Mouse (Mus musculus) kidney, adult 2 months (tissue): Measurements from ENCODE around the gene Atxn1. TPM values are rescaled to one million over a fixed set of nuclear protein-coding genes. Genes with fewer than 3 reads are reported as not detected.
A peak's percentile ranks its signal among the peaks of the same experiment; 100 is the strongest.

Experiments used
- DNase-seq: peaks from one replicate; pipeline ENCODE4 v3.0.0; 2021
- H3K27ac ChIP-seq: fragments of 200-500 bp; 2 replicates; pipeline ENCODE4 v1.5.1; 2012; ENCODE audit warnings: low read depth, low read length, control low read depth, inconsistent platforms; ENCODE audit not compliant: insufficient read depth
- H3K27me3 ChIP-seq: fragments of 200-500 bp; replicated peaks from 2 replicates; pipeline ENCODE4 v1.6.1; 2012; ENCODE audit warnings: mild to moderate bottlenecking, moderate library complexity, low read length, inconsistent platforms; ENCODE audit not compliant: control insufficient read depth, insufficient read depth
- H3K36me3 ChIP-seq: fragments of 200-500 bp; 2 replicates; pipeline ENCODE4 v1.6.1; 2012; ENCODE audit warnings: mild to moderate bottlenecking, moderate library complexity, low read length, inconsistent platforms; ENCODE audit not compliant: control insufficient read depth, insufficient read depth
- H3K4me1 ChIP-seq: fragments of 200-500 bp; 2 replicates; pipeline ENCODE4 v1.6.1; 2011; ENCODE audit warnings: low read length; ENCODE audit not compliant: control insufficient read depth, insufficient read depth
- H3K4me3 ChIP-seq: fragments of 200-500 bp; 2 replicates; pipeline ENCODE4 v1.5.1; 2011; ENCODE audit warnings: mild to moderate bottlenecking, low read depth, low read length, control low read depth; ENCODE audit not compliant: insufficient read depth
- CTCF ChIP-seq: fragments of 200-500 bp; conservative IDR thresholded peaks from 2 replicates; pipeline ENCODE4 v1.5.1; 2011; ENCODE audit warnings: low read depth, mild to moderate bottlenecking, control low read depth, low read length, moderate library complexity, mixed read lengths; ENCODE audit not compliant: insufficient read depth, insufficient read length
- POLR2A ChIP-seq: fragments of 200-500 bp; IDR thresholded peaks from one replicate; pipeline ENCODE4 v1.6.1; 2011; ENCODE audit warnings: low read depth, low read length, control low read depth
- WGBS: fragments of 180-500 bp; shearing (Covaris S2); methylation state at CpG from one replicate; pipeline ENCODE4 v1.1.7; 2018; 5-methylcytosine and 5-hydroxymethylcytosine counted together
- polyA plus RNA-seq: library from polyadenylated mRNA; depleted of rRNA; stranded (reverse); fragments of >200 nt; gene quantifications from 2 replicates; pipeline ENCODE4 v1.2.3, GENCODE M21; 2012

Gene Atxn1
- polyA plus RNA-seq, 1 experiment: 15.0 TPM

GRCm38 (mm10) chr13:45968206-45968605 is 3.4 kb upstream of the Atxn1 start:
- H3K27ac ChIP-seq: no peak overlapping the region
- no peaks in the 10 kb centered on the region for H3K36me3 ChIP-seq
- 88% methylated on average over 4 of the region's 4 CpGs for WGBS
- peaks cover 8% of the 10 kb centered on the region; the same call in 1 of the 2 replicates for H3K4me1 ChIP-seq
- H3K4me3 ChIP-seq: no peak overlapping the region
- H3K27me3 ChIP-seq: no peaks in the 10 kb centered on the region
- DNase-seq: no peak
- TF ChIP-seq POLR2A: no peak
- no peak for TF ChIP-seq CTCF

- TF ChIP-seq POLR2A: no peak
- TF ChIP-seq CTCF: no peak
- peaks cover 8% of the 10 kb centered on the region; the same call in 1 of the 2 replicates for H3K4me1 ChIP-seq
- WGBS: 66% methylated on average over 3 of the region's 3 CpGs
These were observed 2.6 kb upstream of the Atxn1 start for GRCm38 (mm10) chr13:45967371-45967770.

GRCm38 (mm10) chr13:45966586-45966985 is 1.8 kb upstream of the Atxn1 start:
- no peaks in the 10 kb centered on the region; the same call in 1 of the 2 replicates for H3K36me3 ChIP-seq
- TF ChIP-seq POLR2A (no peak), CTCF (peak; percentile 28; the same call in 1 of the 2 replicates)
- DNase-seq: peak; percentile 78
- peaks cover 8% of the 10 kb centered on the region; the same call in 1 of the 2 replicates for H3K4me1 ChIP-seq
- 5% methylated on average over 14 of the region's 14 CpGs for WGBS
- H3K4me3 ChIP-seq: no peak overlapping the region; the same call in 1 of the 2 replicates
- no peaks in the 10 kb centered on the region for H3K27me3 ChIP-seq
- no peak overlapping the region for H3K27ac ChIP-seq

More at GRCm38 (mm10) chr13:45967371-45967770, 2.6 kb upstream of the Atxn1 start:
- no peak overlapping the region for H3K27ac ChIP-seq
- no peak for DNase-seq
- no peak overlapping the region for H3K4me3 ChIP-seq
- no peaks in the 10 kb centered on the region for H3K36me3 ChIP-seq
- no peaks in the 10 kb centered on the region for H3K27me3 ChIP-seq

GRCm38 (mm10) chr13:45965594-45966432 is 1.0 kb upstream of the Atxn1 start:
- Histone ChIP-seq H3K4me1 (peaks cover 8% of the 10 kb centered on the region; the same call in 1 of the 2 replicates), H3K27me3 (no peaks in the 10 kb centered on the region), H3K27ac (peak overlapping the region; percentile 84), H3K4me3 (peak overlapping the region; percentile 99), H3K36me3 (no peaks in the 10 kb centered on the region; the same call in 1 of the 2 replicates)
- WGBS: under 1% methylated on average over 41 of the region's 41 CpGs
- TF ChIP-seq CTCF: 0 out of 2 replicates have a peak, but pooled peaks have one; percentile 19
- TF ChIP-seq POLR2A: no peak
- DNase-seq: peak; percentile 59

- Histone ChIP-seq H3K27me3 (no peaks in the 10 kb centered on the region), H3K27ac (peak overlapping the region; percentile 99), H3K4me3 (peak overlapping the region; percentile 99), H3K4me1 (peaks cover 15% of the 10 kb centered on the region), H3K36me3 (no peaks in the 10 kb centered on the region; the same call in 1 of the 2 replicates)
- under 1% methylated on average over 36 of the region's 39 CpGs for WGBS
- DNase-seq: peak; percentile 70
- TF ChIP-seq POLR2A (no peak), CTCF (no peak)
These were observed 416 bp downstream of the Atxn1 start for GRCm38 (mm10) chr13:45964331-45964852.

GRCm38 (mm10) chr13:45963497-45964330 is 1.1 kb downstream of the Atxn1 start:
- Histone ChIP-seq H3K4me3 (peak overlapping the region; percentile 99), H3K36me3 (no peaks in the 10 kb centered on the region; the same call in 1 of the 2 replicates), H3K4me1 (peaks cover 20% of the 10 kb centered on the region), H3K27me3 (no peaks in the 10 kb centered on the region), H3K27ac (peak overlapping the region; percentile 99)
- DNase-seq: peak; percentile 92
- WGBS: under 1% methylated on average over 90 of the region's 95 CpGs
- TF ChIP-seq POLR2A: peak; percentile 19
- TF ChIP-seq CTCF: no peak
